25 mouse cellular contexts compared by ENCODE assay signal in the genomic region with DNA sequence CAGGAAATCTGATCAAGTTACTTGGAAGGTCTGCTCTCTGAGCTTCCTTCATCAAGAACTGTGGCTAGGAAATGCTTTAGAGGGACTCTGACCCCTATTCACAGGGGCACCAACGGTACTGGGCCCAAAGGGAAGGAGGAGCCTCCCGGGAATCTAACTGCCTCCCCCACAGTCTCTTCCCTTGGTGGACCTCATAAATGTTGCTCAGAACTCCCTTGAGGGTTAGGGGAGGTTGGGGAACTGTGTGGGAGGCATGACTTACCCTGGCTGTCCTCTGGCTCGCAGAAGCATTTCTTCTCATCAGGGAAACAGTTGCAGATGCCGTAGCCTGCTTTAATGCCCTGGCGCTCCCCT.
"Had no signal": no experiment of that assay in that cellular context is flagged by ENCODE, and none has a peak within 500 bp of the region (broad histone marks: within the 10 kb centered on the region; RNA-seq: fewer than 3 reads in every experiment).

No protein-coding gene starts in this region.

- H3K4me3 ChIP-seq: layer of hippocampus, adult 2 months; limb, embryonic 10.5 days; limb, embryonic 13.5 days; liver, embryonic 12.5 days; liver, embryonic 15.5 days; lung, embryonic 15.5 days; neural tube, embryonic 12.5 days; neural tube, embryonic 15.5 days had no signal

- H3K27me3 ChIP-seq: limb, embryonic 13.5 days; liver, embryonic 12.5 days; liver, embryonic 15.5 days; lung, embryonic 15.5 days; neural tube, embryonic 12.5 days; neural tube, embryonic 15.5 days had no signal

- H3K27ac ChIP-seq: hindbrain, postnatal 0 days; layer of hippocampus, adult 2 months; limb, embryonic 10.5 days; limb, embryonic 13.5 days; liver, embryonic 12.5 days; liver, embryonic 15.5 days; lung, embryonic 15.5 days; neural tube, embryonic 12.5 days; neural tube, embryonic 15.5 days; stomach, postnatal 0 days had no signal

- H3K4me2 ChIP-seq: limb, embryonic 13.5 days; liver, embryonic 12.5 days; liver, embryonic 15.5 days; lung, embryonic 15.5 days; midbrain, embryonic 11.5 days; neural tube, embryonic 12.5 days; neural tube, embryonic 15.5 days had no signal

- ATAC-seq: hindbrain, postnatal 0 days; inflammation-experienced regulatory T-cells, adult 6 months; liver, embryonic 12.5 days had no signal

- H3K9me3 ChIP-seq: limb, embryonic 10.5 days; limb, embryonic 13.5 days; liver, embryonic 12.5 days; liver, embryonic 15.5 days; lung, embryonic 15.5 days; megakaryocyte, embryonic 14.5 days; neural tube, embryonic 12.5 days; neural tube, embryonic 15.5 days had no signal

- H3K36me3 ChIP-seq: limb, embryonic 10.5 days; limb, embryonic 13.5 days; liver, embryonic 12.5 days; liver, embryonic 15.5 days; lung, embryonic 15.5 days; neural tube, embryonic 12.5 days; neural tube, embryonic 15.5 days had no signal

- H3K9ac ChIP-seq: limb, embryonic 13.5 days; liver, embryonic 12.5 days; liver, embryonic 15.5 days; lung, embryonic 15.5 days; neural tube, embryonic 12.5 days; neural tube, embryonic 15.5 days had no signal

- H3K4me1 ChIP-seq: limb, embryonic 10.5 days; limb, embryonic 13.5 days; liver, embryonic 12.5 days; liver, embryonic 15.5 days; lung, embryonic 15.5 days; neural tube, embryonic 12.5 days; neural tube, embryonic 15.5 days had no signal

- DNase-seq: kidney, adult 8-10 months; layer of hippocampus, adult 9-11 months; liver; lung, adult 18-20 months; lung, postnatal 10 days; lung, postnatal 36 days; midbrain, embryonic 14.5 days; right cerebral cortex, adult 18-20 months; right cerebral cortex, postnatal 4 days; thymus, adult 2 months; thymus, postnatal 14 days; thymus, postnatal 4 days had no signal
